Mouse (Mus musculus): ENCODE measurements around the gene Ugdh. TPM values are rescaled to one million over a fixed set of nuclear protein-coding genes. Genes with fewer than 3 reads are reported as not detected.

The Ugdh gene
- polyA plus RNA-seq, 1 experiment from 2014 or later, result 118 TPM

- no peak overlapping the region for H3K27ac ChIP-seq (ENCODE audit: low read depth)
- DNase-seq (no peak), ATAC-seq (ENCODE audit: insufficient read depth) (no peak)
- 66% methylated on average over 4 of the region's 4 CpGs for WGBS
- H3K9ac ChIP-seq, result no peak overlapping the region
- H3K36me3 ChIP-seq (ENCODE audit: insufficient read depth), result 0 out of 2 replicates have a peak, but pooled peaks cover 4% of the 10 kb centered on the region
- H3K27me3 ChIP-seq (ENCODE audit: insufficient read depth, low read length), result no peaks in the 10 kb centered on the region
- H3K4me1 ChIP-seq (ENCODE audit: insufficient read depth), result no peaks in the 10 kb centered on the region
- no peak for TF ChIP-seq CTCF (IDR thresholded peaks at IDR 0.05; ENCODE audit: low read depth)
- H3K4me3 ChIP-seq (ENCODE audit: low read depth, low read length), result no peak overlapping the region
- H3K9me3 ChIP-seq (ENCODE audit: low read depth, low read length), result no peaks in the 10 kb centered on the region
- no peak overlapping the region for H3K4me2 ChIP-seq
Observed at GRCm38 (mm10) chr5:65448941-65449340, 13.2 kb upstream of the Ugdh start.

- Histone ChIP-seq H3K27ac (ENCODE audit: low read depth) (no peak overlapping the region), H3K27me3 (ENCODE audit: insufficient read depth, low read length) (no peaks in the 10 kb centered on the region), H3K4me2 (no peak overlapping the region), H3K9ac (no peak overlapping the region), H3K4me1 (ENCODE audit: insufficient read depth) (no peaks in the 10 kb centered on the region), H3K4me3 (ENCODE audit: low read depth, low read length) (no peak overlapping the region), H3K9me3 (ENCODE audit: low read depth, low read length) (no peaks in the 10 kb centered on the region), H3K36me3 (ENCODE audit: insufficient read depth) (0 out of 2 replicates have a peak, but pooled peaks cover 4% of the 10 kb centered on the region)
- no peak for TF ChIP-seq CTCF (IDR thresholded peaks at IDR 0.05; ENCODE audit: low read depth)
- DNase-seq (no peak), ATAC-seq (ENCODE audit: insufficient read depth) (no peak)
- 73% methylated on average over 2 of the region's 2 CpGs for WGBS
Observed at GRCm38 (mm10) chr5:65447826-65448225, 12.1 kb upstream of the Ugdh start.

GRCm38 (mm10) chr5:65446756-65447155, 11.0 kb upstream of the Ugdh start:
- no peak for TF ChIP-seq CTCF (IDR thresholded peaks at IDR 0.05; ENCODE audit: low read depth)

GRCm38 (mm10) chr5:65444981-65445380, 9.2 kb upstream of the Ugdh start:
- H3K9me3 ChIP-seq (ENCODE audit: low read depth, low read length), result no peaks in the 10 kb centered on the region
- no peak for TF ChIP-seq CTCF (IDR thresholded peaks at IDR 0.05; ENCODE audit: low read depth)
- no peak overlapping the region for H3K4me2 ChIP-seq
- H3K27ac ChIP-seq (ENCODE audit: low read depth), result no peak overlapping the region
- DNase-seq, result peak; percentile 34
- no peak overlapping the region for H3K9ac ChIP-seq
- 33% methylated on average over 3 of the region's 6 CpGs for WGBS
- H3K4me1 ChIP-seq (ENCODE audit: insufficient read depth), result no peaks in the 10 kb centered on the region
- 0 out of 2 replicates have a peak, but pooled peaks cover 4% of the 10 kb centered on the region for H3K36me3 ChIP-seq (ENCODE audit: insufficient read depth)
- H3K27me3 ChIP-seq (ENCODE audit: insufficient read depth, low read length), result no peaks in the 10 kb centered on the region
- ATAC-seq (ENCODE audit: insufficient read depth), result peak; percentile 35; the same call in 1 of the 2 replicates
- no peak overlapping the region for H3K4me3 ChIP-seq (ENCODE audit: low read depth, low read length)

More at GRCm38 (mm10) chr5:65446756-65447155, 11.0 kb upstream of the Ugdh start:
- ATAC-seq (ENCODE audit: insufficient read depth) (no peak), DNase-seq (no peak)
- Histone ChIP-seq H3K4me2 (no peak overlapping the region), H3K27ac (ENCODE audit: low read depth) (no peak overlapping the region), H3K4me1 (ENCODE audit: insufficient read depth) (no peaks in the 10 kb centered on the region), H3K27me3 (ENCODE audit: insufficient read depth, low read length) (no peaks in the 10 kb centered on the region), H3K9me3 (ENCODE audit: low read depth, low read length) (no peaks in the 10 kb centered on the region), H3K36me3 (ENCODE audit: insufficient read depth) (0 out of 2 replicates have a peak, but pooled peaks cover 4% of the 10 kb centered on the region), H3K9ac (no peak overlapping the region), H3K4me3 (ENCODE audit: low read depth, low read length) (no peak overlapping the region)
- 60% methylated on average over 2 of the region's 2 CpGs for WGBS

- Histone ChIP-seq H3K9ac (no peak overlapping the region), H3K9me3 (ENCODE audit: low read depth, low read length) (no peaks in the 10 kb centered on the region), H3K4me3 (ENCODE audit: low read depth, low read length) (no peak overlapping the region), H3K27ac (ENCODE audit: low read depth) (no peak overlapping the region), H3K4me1 (ENCODE audit: insufficient read depth) (no peaks in the 10 kb centered on the region), H3K27me3 (ENCODE audit: insufficient read depth, low read length) (no peaks in the 10 kb centered on the region), H3K4me2 (no peak overlapping the region), H3K36me3 (ENCODE audit: insufficient read depth) (no peaks in the 10 kb centered on the region)
- ATAC-seq (ENCODE audit: insufficient read depth) (no peak), DNase-seq (no peak)
- no peak for TF ChIP-seq CTCF (IDR thresholded peaks at IDR 0.05; ENCODE audit: low read depth)
Observed at GRCm38 (mm10) chr5:65438041-65438440, 2.3 kb upstream of the Ugdh start.

- Histone ChIP-seq H3K27me3 (ENCODE audit: insufficient read depth, low read length) (no peaks in the 10 kb centered on the region), H3K4me3 (ENCODE audit: low read depth, low read length) (peak overlapping the region; percentile 83), H3K27ac (ENCODE audit: low read depth) (peak overlapping the region; percentile 95), H3K4me1 (ENCODE audit: insufficient read depth) (no peaks in the 10 kb centered on the region), H3K4me2 (peak overlapping the region; percentile 90), H3K36me3 (ENCODE audit: insufficient read depth) (0 out of 2 replicates have a peak, but pooled peaks cover 2% of the 10 kb centered on the region), H3K9me3 (ENCODE audit: low read depth, low read length) (no peaks in the 10 kb centered on the region), H3K9ac (peak overlapping the region; percentile 84)
- DNase-seq (peak; percentile 69), ATAC-seq (ENCODE audit: insufficient read depth) (no peak; the same call in 1 of the 2 replicates)
- TF ChIP-seq CTCF (IDR thresholded peaks at IDR 0.05; ENCODE audit: low read depth), result no peak
- WGBS, result under 1% methylated on average over 47 of the region's 47 CpGs
Observed at GRCm38 (mm10) chr5:65435363-65435805, 365 bp downstream of the Ugdh start.

GRCm38 (mm10) chr5:65434471-65435362, 1.0 kb downstream of the Ugdh start:
- 5% methylated on average over 15 of the region's 15 CpGs for WGBS
- H3K4me3 ChIP-seq (ENCODE audit: low read depth, low read length), result peak overlapping the region; percentile 83
- DNase-seq (peak; percentile 55), ATAC-seq (ENCODE audit: insufficient read depth) (no peak)
- H3K27ac ChIP-seq (ENCODE audit: low read depth), result peak overlapping the region; percentile 95
- H3K36me3 ChIP-seq (ENCODE audit: insufficient read depth), result 0 out of 2 replicates have a peak, but pooled peaks cover 4% of the 10 kb centered on the region
- H3K4me2 ChIP-seq, result peak overlapping the region; percentile 90
- H3K9ac ChIP-seq, result peak overlapping the region; percentile 84
- TF ChIP-seq CTCF (IDR thresholded peaks at IDR 0.05; ENCODE audit: low read depth), result no peak
- no peaks in the 10 kb centered on the region for H3K27me3 ChIP-seq (ENCODE audit: insufficient read depth, low read length)
- no peaks in the 10 kb centered on the region for H3K4me1 ChIP-seq (ENCODE audit: insufficient read depth)
- no peaks in the 10 kb centered on the region for H3K9me3 ChIP-seq (ENCODE audit: low read depth, low read length)

Measured in lung, embryonic 14.5 days (tissue).